Mouse (Mus musculus): ENCODE results near the gene Tnpo3. TPM values are rescaled to one million over a fixed set of nuclear protein-coding genes. Genes with fewer than 3 reads are reported as not detected.

Gene Tnpo3
- polyA plus RNA-seq, 1 experiment from 2014 or later, result 97.5 TPM

DNA sequence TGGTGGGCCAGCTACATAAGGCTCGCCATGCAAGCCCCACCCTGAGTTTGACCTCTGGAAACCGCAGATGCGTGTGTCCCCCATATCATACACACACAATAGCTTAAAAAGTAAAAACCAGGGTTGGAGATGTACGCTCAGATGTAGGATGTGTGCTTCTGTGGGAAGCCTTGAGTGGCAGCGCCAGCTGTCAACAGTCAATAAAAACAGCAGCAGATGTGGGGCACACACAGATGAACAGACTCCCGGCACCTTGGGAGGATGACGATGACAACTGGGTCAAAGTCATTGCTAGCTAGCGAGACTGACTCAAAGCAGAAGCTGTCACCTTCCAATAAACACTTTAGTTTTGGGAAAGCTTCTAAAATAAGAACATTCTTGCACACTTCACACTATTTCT lies 70.2 kb downstream of the Tnpo3 start:
- Histone ChIP-seq H3K4me3 (ENCODE audit: low read depth, low read length) (no peak overlapping the region), H3K36me3 (ENCODE audit: control insufficient read depth, insufficient read depth, low read length) (peaks cover 52% of the 10 kb centered on the region), H3K27ac (ENCODE audit: low read depth, low read length) (no peak overlapping the region), H3K4me1 (ENCODE audit: control insufficient read depth, insufficient read depth, low read length) (no peaks in the 10 kb centered on the region), H3K4me2 (ENCODE audit: low read length) (no peak overlapping the region), H3K9me3 (replicated peaks; ENCODE audit: control insufficient read depth, low read length) (no peaks in the 10 kb centered on the region), H3K9ac (ENCODE audit: low read length) (no peak overlapping the region), H3K27me3 (replicated peaks; ENCODE audit: control insufficient read depth, insufficient read depth, low read length) (no peaks in the 10 kb centered on the region)
- WGBS, result 92% methylated on average over 8 of the region's 8 CpGs
- ATAC-seq (no peak), DNase-seq (ENCODE audit: low spot score) (no peak)

DNA sequence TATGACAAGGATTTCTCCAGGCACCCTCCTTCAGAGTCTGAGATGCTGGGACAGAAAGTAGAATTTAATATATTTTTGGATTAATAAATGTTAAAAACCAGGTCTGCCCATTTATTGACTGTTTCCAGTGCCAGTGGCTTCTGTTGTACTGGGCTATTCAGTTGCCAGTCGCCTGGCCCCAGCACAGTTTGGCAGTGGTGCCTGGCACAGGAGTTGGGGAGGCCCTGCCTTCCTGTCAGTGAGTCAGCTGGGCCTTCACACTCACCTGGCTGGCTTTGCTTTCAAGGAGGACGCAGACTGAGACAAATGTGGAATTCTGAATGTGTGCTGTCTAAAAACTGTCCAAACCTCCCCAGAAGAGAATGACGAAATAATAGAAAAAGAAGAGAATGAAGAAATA lies 72.5 kb downstream of the Tnpo3 start:
- ATAC-seq (no peak), DNase-seq (ENCODE audit: low spot score) (no peak)
- no peaks in the 10 kb centered on the region for H3K27me3 ChIP-seq (replicated peaks; ENCODE audit: control insufficient read depth, insufficient read depth, low read length)
- H3K4me2 ChIP-seq (ENCODE audit: low read length), result no peak overlapping the region
- 84% methylated on average over 3 of the region's 3 CpGs for WGBS
- H3K9ac ChIP-seq (ENCODE audit: low read length), result no peak overlapping the region
- no peaks in the 10 kb centered on the region for H3K4me1 ChIP-seq (ENCODE audit: control insufficient read depth, insufficient read depth, low read length)
- H3K36me3 ChIP-seq (ENCODE audit: control insufficient read depth, insufficient read depth, low read length), result peaks cover 32% of the 10 kb centered on the region
- H3K4me3 ChIP-seq (ENCODE audit: low read depth, low read length), result no peak overlapping the region
- no peak overlapping the region for H3K27ac ChIP-seq (ENCODE audit: low read depth, low read length)
- H3K9me3 ChIP-seq (replicated peaks; ENCODE audit: control insufficient read depth, low read length), result no peaks in the 10 kb centered on the region

DNA sequence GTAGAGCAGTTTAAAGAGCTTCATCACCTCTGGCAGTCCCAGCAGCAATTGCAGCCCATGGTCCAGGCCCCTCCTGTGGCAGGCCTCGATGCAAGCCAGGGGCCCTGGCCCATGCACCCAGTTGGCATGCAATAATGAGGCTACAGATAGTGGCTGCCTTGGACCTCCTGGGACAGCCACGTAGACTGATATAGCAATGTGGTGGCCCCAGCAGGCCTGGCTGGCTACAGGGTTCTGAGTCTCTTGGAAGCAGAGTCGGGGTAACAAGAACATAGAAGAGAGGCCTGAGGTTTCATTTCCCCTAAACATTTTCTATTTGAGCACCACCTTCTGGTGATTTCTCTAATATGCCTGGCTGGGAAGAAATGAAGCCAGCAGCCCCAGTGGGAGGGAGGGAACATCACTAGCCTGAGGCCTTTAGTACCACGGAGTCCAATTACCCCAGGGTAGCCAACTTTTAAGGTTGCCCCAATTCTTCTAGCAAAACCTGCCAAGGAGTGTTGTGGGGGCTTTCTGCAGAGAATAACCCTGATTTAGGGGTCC lies 73.0 kb downstream of the Tnpo3 start:
- no peaks in the 10 kb centered on the region for H3K4me1 ChIP-seq (ENCODE audit: control insufficient read depth, insufficient read depth, low read length)
- no peak overlapping the region for H3K27ac ChIP-seq (ENCODE audit: low read depth, low read length)
- H3K36me3 ChIP-seq (ENCODE audit: control insufficient read depth, insufficient read depth, low read length), result peaks cover 27% of the 10 kb centered on the region
- H3K27me3 ChIP-seq (replicated peaks; ENCODE audit: control insufficient read depth, insufficient read depth, low read length), result no peaks in the 10 kb centered on the region
- H3K9ac ChIP-seq (ENCODE audit: low read length), result no peak overlapping the region
- DNase-seq (ENCODE audit: low spot score) (no peak), ATAC-seq (no peak)
- H3K9me3 ChIP-seq (replicated peaks; ENCODE audit: control insufficient read depth, low read length), result no peaks in the 10 kb centered on the region
- WGBS, result 79% methylated on average over 4 of the region's 4 CpGs
- no peak overlapping the region for H3K4me2 ChIP-seq (ENCODE audit: low read length)
- no peak overlapping the region for H3K4me3 ChIP-seq (ENCODE audit: low read depth, low read length)

DNA sequence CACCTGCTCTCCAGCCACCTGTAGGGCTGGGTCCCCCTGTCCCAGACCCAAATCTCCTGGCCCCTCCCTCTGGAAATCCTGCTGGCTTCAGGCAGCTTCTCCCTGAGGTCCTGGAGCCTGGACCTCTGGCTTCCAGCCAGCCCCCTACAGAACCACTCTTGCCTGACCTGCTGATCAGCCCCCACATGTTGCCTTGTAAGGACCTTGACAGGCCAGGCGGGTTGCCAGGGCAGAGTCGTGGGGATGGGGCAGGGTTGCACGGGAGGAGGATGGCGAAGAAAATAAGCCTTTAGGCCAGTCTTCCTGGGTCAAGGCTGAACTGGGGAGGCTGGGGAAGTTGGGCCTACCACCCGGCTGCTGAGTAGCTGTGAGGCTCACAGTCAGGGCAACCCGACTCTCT lies 74.4 kb downstream of the Tnpo3 start:
- no peak for ATAC-seq
- Histone ChIP-seq H3K27me3 (replicated peaks; ENCODE audit: control insufficient read depth, insufficient read depth, low read length) (0 out of 2 replicates have a peak, but pooled peaks cover 3% of the 10 kb centered on the region), H3K9ac (ENCODE audit: low read length) (no peak overlapping the region), H3K4me2 (ENCODE audit: low read length) (no peak overlapping the region), H3K4me1 (ENCODE audit: control insufficient read depth, insufficient read depth, low read length) (no peaks in the 10 kb centered on the region), H3K9me3 (replicated peaks; ENCODE audit: control insufficient read depth, low read length) (no peaks in the 10 kb centered on the region), H3K36me3 (ENCODE audit: control insufficient read depth, insufficient read depth, low read length) (peaks cover 15% of the 10 kb centered on the region), H3K4me3 (ENCODE audit: low read depth, low read length) (no peak overlapping the region), H3K27ac (ENCODE audit: low read depth, low read length) (no peak overlapping the region)
- WGBS, result 72% methylated on average over 6 of the region's 6 CpGs
- DNase-seq (ENCODE audit: low spot score), result no peak

DNA sequence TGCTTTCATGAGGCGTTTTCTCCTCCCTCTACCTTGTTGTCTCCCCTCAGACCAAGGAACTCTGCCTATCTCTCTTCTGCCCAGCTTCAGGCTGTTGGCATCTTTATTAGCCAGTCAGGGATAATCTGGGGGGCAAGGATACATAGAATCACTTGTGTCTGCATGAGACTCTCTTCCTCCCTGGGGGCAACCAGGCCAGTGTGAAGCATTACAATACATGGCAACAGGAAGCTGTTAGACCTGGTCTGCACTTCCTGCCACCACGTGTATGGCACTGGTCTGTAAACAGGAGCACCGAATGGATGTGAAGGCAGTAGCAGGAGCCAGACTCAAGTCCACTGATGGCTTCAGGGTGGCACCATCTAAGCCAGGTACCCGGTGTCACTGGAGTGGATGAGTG lies 79.6 kb downstream of the Tnpo3 start:
- no peak overlapping the region for H3K27ac ChIP-seq (ENCODE audit: low read depth, low read length)
- no peak overlapping the region for H3K4me3 ChIP-seq (ENCODE audit: low read depth, low read length)
- H3K4me2 ChIP-seq (ENCODE audit: low read length), result no peak overlapping the region
- WGBS, result 67% methylated on average over 4 of the region's 4 CpGs
- no peaks in the 10 kb centered on the region for H3K9me3 ChIP-seq (replicated peaks; ENCODE audit: control insufficient read depth, low read length)
- peaks cover 4% of the 10 kb centered on the region; the same call in 1 of the 2 replicates for H3K4me1 ChIP-seq (ENCODE audit: control insufficient read depth, insufficient read depth, low read length)
- H3K9ac ChIP-seq (ENCODE audit: low read length), result no peak overlapping the region
- no peak for ATAC-seq
- H3K27me3 ChIP-seq (replicated peaks; ENCODE audit: control insufficient read depth, insufficient read depth, low read length), result peaks cover 46% of the 10 kb centered on the region
- DNase-seq (ENCODE audit: low spot score), result no peak
- no peaks in the 10 kb centered on the region for H3K36me3 ChIP-seq (ENCODE audit: control insufficient read depth, insufficient read depth, low read length)

DNA sequence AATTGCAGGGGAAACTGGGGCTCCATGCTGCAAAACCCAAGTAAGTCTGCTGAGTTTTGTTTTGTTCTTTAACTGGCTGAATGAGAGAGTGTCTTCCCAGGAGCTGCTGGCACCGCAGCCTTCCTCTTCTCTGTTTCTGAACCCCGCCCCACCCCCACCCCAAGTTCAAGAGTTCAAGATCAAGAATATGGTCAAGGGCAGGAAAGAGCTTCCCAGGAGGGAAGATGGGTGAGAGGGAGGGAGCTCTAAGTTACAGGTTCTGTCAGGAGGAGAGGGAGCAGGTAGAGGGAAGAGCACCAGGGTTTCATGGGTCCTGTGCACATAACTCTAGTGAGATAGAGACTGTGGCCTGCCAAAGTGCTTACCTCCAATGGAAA lies 80.3 kb downstream of the Tnpo3 start:
- no peaks in the 10 kb centered on the region for H3K36me3 ChIP-seq (ENCODE audit: control insufficient read depth, insufficient read depth, low read length)
- H3K4me2 ChIP-seq (ENCODE audit: low read length), result no peak overlapping the region
- no peak overlapping the region for H3K4me3 ChIP-seq (ENCODE audit: low read depth, low read length)
- DNase-seq (ENCODE audit: low spot score) (no peak), ATAC-seq (no peak)
- WGBS, result 35% methylated on average over 2 of the region's 2 CpGs
- peaks cover 4% of the 10 kb centered on the region; the same call in 1 of the 2 replicates for H3K4me1 ChIP-seq (ENCODE audit: control insufficient read depth, insufficient read depth, low read length)
- peaks cover 46% of the 10 kb centered on the region for H3K27me3 ChIP-seq (replicated peaks; ENCODE audit: control insufficient read depth, insufficient read depth, low read length)
- H3K9me3 ChIP-seq (replicated peaks; ENCODE audit: control insufficient read depth, low read length), result no peaks in the 10 kb centered on the region
- no peak overlapping the region for H3K9ac ChIP-seq (ENCODE audit: low read length)
- H3K27ac ChIP-seq (ENCODE audit: low read depth, low read length), result no peak overlapping the region

DNA sequence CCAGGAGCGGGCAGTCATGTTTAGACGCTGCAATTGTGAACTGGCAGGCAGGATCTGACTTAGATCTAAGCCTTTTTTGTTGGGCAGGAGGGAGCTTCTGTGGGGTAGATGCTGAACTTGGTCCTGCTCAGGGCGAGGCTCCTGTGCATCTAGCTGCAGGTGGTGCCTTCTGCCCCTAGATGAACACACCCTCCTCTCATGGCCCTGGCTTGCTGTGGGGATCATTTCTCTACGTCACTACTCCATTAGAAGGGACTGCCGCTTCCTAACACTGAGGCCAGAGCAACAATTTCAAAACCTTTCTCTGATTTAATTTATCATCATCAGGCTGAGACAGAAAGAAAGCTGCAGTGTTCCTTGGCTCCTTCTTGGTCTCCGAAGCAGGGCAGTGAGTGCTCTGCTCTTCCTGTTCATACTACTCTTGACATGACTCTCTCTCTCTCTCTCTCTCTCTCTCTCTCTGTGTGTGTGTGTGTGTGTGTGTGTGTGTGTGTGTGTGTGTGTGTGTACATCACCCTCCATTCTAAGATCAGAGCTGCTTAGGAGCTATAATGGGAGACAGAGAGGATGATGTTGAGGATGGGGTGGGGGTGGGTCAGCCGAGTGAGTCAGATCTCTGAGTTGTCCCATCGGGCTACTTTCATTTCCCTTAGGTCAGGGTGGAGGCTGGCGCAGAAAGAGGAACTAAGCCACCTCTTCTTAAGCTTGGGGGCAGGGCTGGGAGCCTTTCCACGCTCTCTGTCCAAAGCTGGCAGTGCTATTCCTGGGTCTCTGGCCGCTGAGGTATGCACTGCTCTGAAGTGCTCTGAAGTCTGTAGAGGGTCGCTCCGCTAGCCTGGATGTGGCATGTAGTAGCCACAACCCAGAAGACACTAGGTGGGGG lies 80.9 kb downstream of the Tnpo3 start:
- no peak for DNase-seq (ENCODE audit: low spot score)
- no peak overlapping the region for H3K27ac ChIP-seq (ENCODE audit: low read depth, low read length)
- H3K9me3 ChIP-seq (replicated peaks; ENCODE audit: control insufficient read depth, low read length), result no peaks in the 10 kb centered on the region
- H3K27me3 ChIP-seq (replicated peaks; ENCODE audit: control insufficient read depth, insufficient read depth, low read length), result peaks cover 46% of the 10 kb centered on the region
- H3K4me3 ChIP-seq (ENCODE audit: low read depth, low read length), result no peak overlapping the region
- ATAC-seq, result no peak
- H3K9ac ChIP-seq (ENCODE audit: low read length), result no peak overlapping the region
- 28% methylated on average over 13 of the region's 13 CpGs for WGBS
- H3K4me1 ChIP-seq (ENCODE audit: control insufficient read depth, insufficient read depth, low read length), result peaks cover 4% of the 10 kb centered on the region; the same call in 1 of the 2 replicates
- H3K4me2 ChIP-seq (ENCODE audit: low read length), result no peak overlapping the region
- no peaks in the 10 kb centered on the region for H3K36me3 ChIP-seq (ENCODE audit: control insufficient read depth, insufficient read depth, low read length)

DNA sequence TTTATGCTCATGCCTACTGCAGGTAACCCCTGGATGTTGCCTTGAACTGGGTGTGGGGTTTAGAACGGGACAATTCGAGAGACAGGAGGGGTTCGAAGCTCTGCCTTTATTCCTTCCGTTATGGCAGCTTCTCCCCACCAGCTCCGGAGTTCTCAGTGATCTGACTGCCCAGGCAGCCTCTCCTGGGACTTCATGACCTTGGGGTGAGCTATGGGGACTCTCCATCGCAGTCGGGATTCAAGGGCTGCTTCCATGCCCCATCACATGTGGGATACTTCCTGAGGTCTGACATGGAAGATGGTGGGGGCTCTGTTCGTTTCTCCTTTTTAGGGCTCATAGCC lies 81.6 kb downstream of the Tnpo3 start:
- Histone ChIP-seq H3K4me2 (ENCODE audit: low read length) (no peak overlapping the region), H3K9me3 (replicated peaks; ENCODE audit: control insufficient read depth, low read length) (no peaks in the 10 kb centered on the region), H3K27ac (ENCODE audit: low read depth, low read length) (no peak overlapping the region), H3K27me3 (replicated peaks; ENCODE audit: control insufficient read depth, insufficient read depth, low read length) (peaks cover 46% of the 10 kb centered on the region), H3K4me3 (ENCODE audit: low read depth, low read length) (no peak overlapping the region), H3K36me3 (ENCODE audit: control insufficient read depth, insufficient read depth, low read length) (no peaks in the 10 kb centered on the region), H3K4me1 (ENCODE audit: control insufficient read depth, insufficient read depth, low read length) (peaks cover 4% of the 10 kb centered on the region; the same call in 1 of the 2 replicates), H3K9ac (ENCODE audit: low read length) (no peak overlapping the region)
- DNase-seq (ENCODE audit: low spot score) (no peak), ATAC-seq (no peak)
- 10% methylated on average over 8 of the region's 8 CpGs for WGBS

Data from forebrain, embryonic 14.5 days (tissue).